Mouse (Mus musculus) erythroblast, embryonic 14.5 days (primary cell): ENCODE measurements around the gene Ctsz. TPM values are rescaled to one million over a fixed set of nuclear protein-coding genes. Genes with fewer than 3 reads are reported as not detected.

Experiments used
- H3K27me3 ChIP-seq: 2 replicates; pipeline ENCODE4 v1.6.1; 2012; ENCODE audit warnings: inconsistent platforms; ENCODE audit not compliant: control insufficient read depth
- H3K36me3 ChIP-seq: 2 replicates; pipeline ENCODE4 v1.6.1; 2012; ENCODE audit warnings: mild to moderate bottlenecking, inconsistent platforms; ENCODE audit not compliant: control insufficient read depth
- H3K4me1 ChIP-seq: 2 replicates; pipeline ENCODE4 v1.6.1; 2012; ENCODE audit warnings: inconsistent platforms; ENCODE audit not compliant: control insufficient read depth
- H3K4me3 ChIP-seq: replicated peaks from 2 replicates; pipeline ENCODE3; 2012; ENCODE audit warnings: moderate library complexity, mild to moderate bottlenecking, inconsistent platforms
- H3K9me3 ChIP-seq: 2 replicates; pipeline ENCODE4 v1.6.1; 2012; ENCODE audit warnings: low read length, inconsistent platforms, mixed read lengths; ENCODE audit not compliant: control insufficient read depth
- GATA1 ChIP-seq: IDR thresholded peaks from 2 replicates; pipeline ENCODE4 v1.6.1; 2012; ENCODE audit warnings: low read length, inconsistent platforms, mixed read lengths
- TAL1 ChIP-seq: IDR thresholded peaks from 3 replicates; pipeline ENCODE4 v1.6.1; 2012; ENCODE audit warnings: low read length, inconsistent platforms, mixed read lengths
- polyA plus RNA-seq: library from polyadenylated mRNA; stranded (reverse); fragments of >175 nt; gene quantifications from 2 replicates; pipeline ENCODE4 v1.2.3, GENCODE M21; 2012

Ctsz gene
- polyA plus RNA-seq, 1 experiment, result 4.4 TPM

DNA sequence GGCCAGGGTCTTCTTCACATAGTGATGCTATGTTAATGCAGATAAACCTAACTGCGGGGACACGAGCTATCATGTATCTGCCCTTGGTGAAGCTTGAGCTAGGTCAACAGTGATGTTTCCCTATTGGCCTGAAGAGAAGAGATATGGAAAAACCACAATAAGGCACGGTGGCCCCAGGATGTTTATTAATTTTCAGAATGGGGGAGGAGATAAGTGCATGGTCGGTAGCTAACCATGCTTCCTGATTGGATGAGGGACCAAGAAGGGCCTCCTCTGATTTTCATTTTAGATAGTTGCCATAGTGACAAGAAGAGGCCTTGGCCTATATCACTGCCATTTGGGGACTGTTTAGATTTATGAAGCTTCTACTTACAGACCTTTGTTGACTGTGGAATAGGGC is 31.5 kb upstream of the Ctsz start:
- H3K36me3 ChIP-seq, result peaks cover 70% of the 10 kb centered on the region
- no peaks in the 10 kb centered on the region for H3K27me3 ChIP-seq
- H3K4me1 ChIP-seq, result peaks cover 69% of the 10 kb centered on the region
- H3K9me3 ChIP-seq, result no peaks in the 10 kb centered on the region
- TF ChIP-seq TAL1 (no peak), GATA1 (peak; percentile 88)
- H3K4me3 ChIP-seq, result peak overlapping the region; percentile 17

- no peak for TF ChIP-seq TAL1
- no peak for TF ChIP-seq GATA1
- H3K27me3 ChIP-seq, result no peaks in the 10 kb centered on the region
- peaks cover 89% of the 10 kb centered on the region for H3K36me3 ChIP-seq
- peak within 1 kb of the TSS; percentile 70 for H3K4me3 ChIP-seq
- H3K4me1 ChIP-seq, result peaks cover 48% of the 10 kb centered on the region
- H3K9me3 ChIP-seq, result no peaks in the 10 kb centered on the region
Observed at GRCm38 (mm10) chr2:174463789-174464523, 25.1 kb upstream of the Ctsz start, which contains the start of gene Atp5e. Gene Atp5e (minus strand): TSS chr2:174464105.

- Histone ChIP-seq H3K9me3 (no peaks in the 10 kb centered on the region), H3K4me1 (peaks cover 43% of the 10 kb centered on the region), H3K27me3 (no peaks in the 10 kb centered on the region), H3K36me3 (peaks cover 88% of the 10 kb centered on the region), H3K4me3 (peak overlapping the region; percentile 70)
- TF ChIP-seq TAL1, result no peak
- TF ChIP-seq GATA1, result no peak
Observed at GRCm38 (mm10) chr2:174463370-174463769, 24.5 kb upstream of the Ctsz start.

DNA sequence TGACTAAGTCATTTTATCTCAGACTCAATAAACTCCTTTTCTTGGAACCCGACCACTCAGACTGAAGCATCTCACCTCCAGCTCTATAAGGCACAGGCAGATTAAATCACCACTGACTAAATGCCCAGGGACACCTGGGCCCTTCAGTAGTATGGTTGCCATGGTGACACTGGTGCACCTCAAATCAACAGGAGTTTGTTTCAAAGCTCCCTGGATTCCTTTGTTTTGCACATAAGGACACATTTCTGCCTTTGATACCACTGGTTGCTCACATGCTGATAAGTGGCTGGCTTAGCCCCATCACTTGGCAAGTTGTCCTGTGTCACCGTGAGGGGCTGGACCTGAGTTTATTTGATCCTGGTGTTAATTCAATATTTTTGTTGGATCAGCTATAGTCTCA is 20.5 kb upstream of the Ctsz start:
- H3K9me3 ChIP-seq, result no peaks in the 10 kb centered on the region; the same call in 1 of the 2 replicates
- peaks cover 75% of the 10 kb centered on the region for H3K36me3 ChIP-seq
- H3K4me3 ChIP-seq, result no peak overlapping the region
- no peak for TF ChIP-seq GATA1
- no peak for TF ChIP-seq TAL1
- peaks cover 52% of the 10 kb centered on the region for H3K4me1 ChIP-seq
- H3K27me3 ChIP-seq, result no peaks in the 10 kb centered on the region

- Histone ChIP-seq H3K9me3 (no peaks in the 10 kb centered on the region; the same call in 1 of the 2 replicates), H3K4me1 (peaks cover 72% of the 10 kb centered on the region), H3K36me3 (peaks cover 34% of the 10 kb centered on the region), H3K27me3 (no peaks in the 10 kb centered on the region; the same call in 1 of the 2 replicates), H3K4me3 (peak overlapping the region; percentile 48)
- TF ChIP-seq TAL1, result peak; percentile 85
- TF ChIP-seq GATA1, result peak; percentile 94
Observed at GRCm38 (mm10) chr2:174453681-174454080, 14.8 kb upstream of the Ctsz start.

DNA sequence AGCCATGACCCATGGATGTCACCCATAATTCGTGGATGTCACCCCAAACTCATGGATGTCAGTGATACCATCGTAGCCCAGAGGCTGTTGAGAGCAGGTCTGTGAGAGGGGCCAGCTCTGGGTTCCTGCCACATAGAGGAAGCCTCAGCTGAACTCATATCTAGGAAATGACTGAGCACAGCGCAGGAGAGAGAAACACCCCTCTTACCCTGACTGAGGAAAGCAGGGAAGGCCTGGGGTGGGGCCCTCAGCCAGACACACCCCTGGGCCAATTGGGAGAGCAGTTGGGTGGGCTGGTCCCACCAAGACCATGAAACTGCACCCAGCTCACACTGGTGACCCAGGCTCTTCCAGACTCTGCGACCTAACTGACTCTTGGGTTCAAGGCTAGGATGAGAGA is 11.5 kb upstream of the Ctsz start, which contains the start of gene Tubb1:
Tubb1 (plus strand) TSS at position 343 of the 400 bp plus-strand sequence.
- peaks cover 62% of the 10 kb centered on the region for H3K4me1 ChIP-seq

GRCm38 (mm10) chr2:174448405-174448804 is 9.6 kb upstream of the Ctsz start:
- Histone ChIP-seq H3K27me3 (peaks cover 12% of the 10 kb centered on the region), H3K36me3 (no peaks in the 10 kb centered on the region), H3K4me1 (peaks cover 47% of the 10 kb centered on the region), H3K9me3 (no peaks in the 10 kb centered on the region), H3K4me3 (no peak overlapping the region)
- TF ChIP-seq TAL1, result no peak
- no peak for TF ChIP-seq GATA1

More for the DNA sequence above, 11.5 kb upstream of the Ctsz start, which contains the start of gene Tubb1:
- no peak for TF ChIP-seq TAL1
- no peak for TF ChIP-seq GATA1
- Histone ChIP-seq H3K36me3 (peaks cover 10% of the 10 kb centered on the region), H3K9me3 (no peaks in the 10 kb centered on the region), H3K4me3 (peak within 1 kb of the TSS; percentile 56), H3K27me3 (peaks cover 10% of the 10 kb centered on the region)

DNA sequence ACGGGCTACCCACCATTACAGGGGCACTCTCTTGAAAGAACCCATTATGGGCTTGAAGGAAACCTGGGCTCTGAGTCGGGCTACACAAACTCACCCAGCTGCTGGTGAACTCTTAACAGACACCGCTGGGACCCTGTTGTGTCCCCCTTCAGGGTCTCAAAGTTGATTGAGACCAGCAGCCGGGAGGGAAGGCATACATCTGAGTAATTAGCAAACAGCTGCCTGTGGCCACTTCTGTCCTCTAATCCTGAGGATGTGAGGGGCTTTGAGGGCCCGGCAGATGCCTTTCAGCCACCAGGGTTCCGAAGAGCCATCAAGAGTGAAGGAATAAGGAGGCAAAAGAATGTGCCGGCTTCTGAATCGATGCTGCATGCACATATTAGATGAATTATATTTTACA is 8.1 kb upstream of the Ctsz start:
- Histone ChIP-seq H3K4me1 (peaks cover 35% of the 10 kb centered on the region), H3K4me3 (no peak overlapping the region), H3K36me3 (no peaks in the 10 kb centered on the region), H3K27me3 (peaks cover 15% of the 10 kb centered on the region), H3K9me3 (no peaks in the 10 kb centered on the region)
- no peak for TF ChIP-seq GATA1
- no peak for TF ChIP-seq TAL1

- no peak overlapping the region for H3K4me3 ChIP-seq
Observed at GRCm38 (mm10) chr2:174446492-174446891, 7.7 kb upstream of the Ctsz start.

DNA sequence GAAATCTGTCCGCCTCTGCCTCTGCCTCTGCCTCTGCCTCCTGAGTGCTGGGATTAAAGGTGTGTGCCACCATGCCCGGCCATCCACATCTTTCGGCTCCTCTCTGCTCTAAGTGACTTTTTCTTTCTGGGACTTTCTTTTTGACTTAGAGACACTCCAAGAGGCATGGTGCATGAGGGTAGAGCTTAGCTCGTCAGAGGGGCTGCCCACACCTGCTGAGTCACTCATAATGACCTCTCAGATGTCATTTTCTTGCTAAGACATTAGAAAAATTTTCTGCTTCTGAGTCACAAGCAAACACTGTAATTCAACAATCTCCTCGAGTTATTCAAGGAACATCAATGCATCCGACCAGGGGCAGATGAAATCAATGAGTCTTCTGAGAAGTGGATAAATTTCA is 6.2 kb upstream of the Ctsz start:
- Histone ChIP-seq H3K9me3 (no peaks in the 10 kb centered on the region), H3K4me1 (peaks cover 22% of the 10 kb centered on the region), H3K36me3 (no peaks in the 10 kb centered on the region), H3K27me3 (peaks cover 15% of the 10 kb centered on the region), H3K4me3 (no peak overlapping the region)
- TF ChIP-seq GATA1 (no peak), TAL1 (no peak)

More at GRCm38 (mm10) chr2:174446492-174446891, 7.7 kb upstream of the Ctsz start:
- H3K36me3 ChIP-seq, result no peaks in the 10 kb centered on the region
- peaks cover 15% of the 10 kb centered on the region for H3K27me3 ChIP-seq
- H3K9me3 ChIP-seq, result no peaks in the 10 kb centered on the region
- peaks cover 33% of the 10 kb centered on the region for H3K4me1 ChIP-seq
- TF ChIP-seq GATA1, result no peak
- no peak for TF ChIP-seq TAL1
